Mouse (Mus musculus) layer of hippocampus, postnatal 14 days (tissue): ENCODE data around the gene Gm973. TPM values are rescaled to one million over a fixed set of nuclear protein-coding genes. Genes with fewer than 3 reads are reported as not detected.
A peak's percentile ranks its signal among the peaks of the same experiment; 100 is the strongest.

Source experiments
- DNase-seq, 2 experiments: peaks; one replicate each; pipeline ENCODE4 v3.0.0; 2021 to 2022; ENCODE audit warnings: low spot score in 2 of 2, mixed read lengths in 1 of 2
- long read RNA-seq, 2 experiments: library from polyadenylated mRNA; stranded (forward); transcript quantifications; one replicate each; pipeline ENCODE4 v2.0.0; 2021
- total RNA-seq, 2 experiments: library from RNA; stranded (reverse); gene quantifications; 2 replicates each; pipeline ENCODE4 v1.2.3; 2021

Gm973 gene
- total RNA-seq: 10 to 100 TPM; 10.2 to 11.5 TPM
- long read RNA-seq, experiment 1, partial matches to known transcripts: 0 of 3 reads
- long read RNA-seq, experiment 1, other reads (novel, unspliced or antisense): 3 of 3 reads
- long read RNA-seq, experiment 2, partial matches to known transcripts: 1 of 2 reads
- long read RNA-seq, experiment 2, other reads (novel, unspliced or antisense): 1 of 2 reads

DNA sequence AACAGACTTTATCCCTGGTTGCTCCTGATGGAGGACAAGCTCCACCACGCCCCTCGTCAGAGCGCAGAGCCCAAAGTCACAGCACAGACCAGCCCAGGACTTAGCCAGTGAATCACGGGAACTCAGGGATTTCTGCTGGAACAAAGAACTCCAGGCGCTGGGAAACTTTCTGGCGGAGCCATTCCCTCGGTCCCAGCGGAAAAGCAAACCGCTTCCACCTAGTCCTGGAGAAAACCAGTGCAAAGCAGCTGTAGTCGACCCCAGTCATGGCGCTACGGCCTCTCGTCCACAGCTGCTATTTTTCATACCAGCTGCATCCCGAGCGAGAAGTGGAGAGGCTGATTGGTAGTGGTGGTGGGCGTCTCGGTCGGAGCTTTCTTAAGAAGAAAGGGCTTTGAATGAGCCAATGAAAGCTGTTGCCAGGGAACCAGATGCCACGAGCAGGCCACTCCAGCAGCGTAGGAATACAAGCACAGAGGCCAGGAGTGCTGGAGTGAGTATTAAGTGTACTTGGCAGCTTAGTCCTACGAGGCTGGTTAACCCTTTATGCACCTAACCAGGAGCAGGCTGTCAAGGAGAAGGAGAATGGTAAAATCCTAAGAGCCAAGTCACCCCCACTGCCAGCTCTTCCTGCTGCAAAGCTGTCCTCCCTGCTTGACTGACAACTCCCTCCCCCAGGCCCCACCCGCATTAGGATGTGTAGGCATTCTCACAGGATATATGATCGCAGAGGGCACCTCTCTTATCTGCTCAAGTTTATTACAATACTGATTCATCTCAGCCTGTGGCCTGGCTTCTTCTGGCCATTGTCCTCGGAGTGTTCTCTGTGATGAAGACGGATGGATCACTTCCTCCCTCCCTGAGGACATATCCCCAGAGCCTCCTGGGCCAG, at the start of gene Gm973:
Gene Gm973, plus strand, starts transcription at position 239 of the 892 bp plus-strand sequence.
- DNase-seq: peak; percentile 71 to 80

DNA sequence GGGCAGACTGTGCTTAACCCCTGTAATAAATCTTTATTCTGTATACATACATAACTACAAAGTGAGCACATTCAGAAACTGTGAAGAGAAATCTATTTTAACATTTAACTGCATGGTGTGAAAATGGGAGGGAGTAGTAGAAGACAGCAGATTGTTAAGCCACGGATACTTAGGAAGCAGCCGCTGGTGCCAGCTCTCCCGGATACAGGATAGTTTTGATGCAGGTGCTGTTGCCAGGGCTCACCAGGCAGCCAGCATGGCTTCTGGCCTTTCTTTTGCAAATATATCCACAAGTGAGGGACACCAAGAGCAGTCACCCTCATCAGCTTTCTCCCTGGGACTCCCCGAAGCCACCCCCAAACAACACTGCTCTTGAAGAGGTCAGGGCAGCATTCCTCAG, 46.9 kb upstream of the Gm973 start:
- no peak for DNase-seq

DNA sequence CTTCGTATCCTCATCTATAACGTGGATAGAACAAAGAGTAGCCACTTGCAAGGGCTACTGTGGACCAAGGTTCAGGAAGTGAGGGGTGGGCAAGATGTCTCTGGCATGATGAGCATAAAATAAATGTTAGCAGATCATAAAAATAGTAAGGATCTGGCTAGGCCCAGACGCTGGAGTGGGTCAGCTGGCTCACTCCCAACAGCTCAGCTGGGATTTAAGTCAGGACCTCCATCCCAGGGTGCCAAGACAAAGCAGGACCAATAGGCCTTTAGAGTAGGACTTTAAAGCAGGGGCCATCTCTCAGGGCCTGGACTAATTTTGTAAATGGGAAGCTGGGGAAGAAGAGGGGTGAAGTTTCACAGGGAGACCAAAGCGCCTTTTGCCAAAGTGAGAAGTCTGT, 45.3 kb upstream of the Gm973 start:
- DNase-seq: no peak

DNA sequence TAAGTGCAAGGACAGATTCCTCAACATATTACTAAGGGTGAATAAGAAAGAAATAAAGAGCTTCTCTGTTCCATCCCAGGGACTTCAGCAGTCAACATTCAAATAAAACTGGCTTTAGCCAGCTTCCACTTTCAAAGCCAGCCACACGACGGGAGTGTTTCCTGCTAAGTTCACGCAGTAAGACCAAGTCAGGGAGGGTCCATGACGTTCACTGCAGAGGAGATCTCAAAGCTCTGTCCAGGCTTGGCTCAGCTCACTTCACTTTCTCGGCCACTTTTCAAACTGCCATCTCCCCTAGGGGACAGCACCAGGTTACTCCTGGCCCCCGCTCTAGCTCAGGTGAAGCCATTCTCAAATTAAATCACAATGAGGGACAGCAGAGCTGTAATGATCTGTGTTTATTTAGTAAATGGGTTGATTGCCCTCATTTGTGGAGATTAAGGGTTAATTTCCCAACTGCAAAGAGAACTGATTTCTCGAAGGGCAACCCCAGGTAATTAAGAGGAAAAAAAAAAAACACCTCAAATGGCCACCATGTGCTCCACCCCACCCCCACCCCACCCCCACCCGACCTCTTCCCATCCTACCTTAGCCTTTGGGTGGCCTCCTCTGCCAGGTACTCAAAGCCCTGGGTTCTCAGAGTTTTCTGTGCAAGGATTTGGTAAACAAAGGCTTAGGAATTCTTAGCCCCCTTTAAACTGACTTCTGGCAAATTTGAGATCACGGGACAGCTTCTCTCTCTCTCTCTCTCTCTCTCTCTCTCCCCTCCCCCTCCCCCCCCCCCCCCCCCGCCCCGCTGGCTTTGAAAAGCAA, 43.5 kb upstream of the Gm973 start:
- DNase-seq: no peak

DNA sequence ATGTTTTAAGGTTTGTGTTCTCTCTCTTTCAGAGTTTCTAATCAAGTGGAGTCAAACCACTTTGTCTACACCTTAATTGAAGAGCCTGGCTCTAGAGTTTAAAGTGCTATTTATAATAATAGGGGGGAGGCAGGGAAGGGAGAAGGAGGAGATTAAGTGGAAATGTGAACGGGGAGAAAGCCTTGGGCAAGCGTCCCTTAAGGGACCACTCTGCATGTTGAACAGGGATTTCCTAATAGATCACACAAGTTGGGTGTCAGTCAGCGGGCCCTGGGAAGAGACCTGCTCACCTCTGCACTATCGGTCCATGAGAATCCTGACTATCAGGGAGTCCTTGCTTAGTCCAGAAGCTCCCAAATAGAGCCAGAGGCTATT, 42.9 kb upstream of the Gm973 start:
- no peak for DNase-seq

DNA sequence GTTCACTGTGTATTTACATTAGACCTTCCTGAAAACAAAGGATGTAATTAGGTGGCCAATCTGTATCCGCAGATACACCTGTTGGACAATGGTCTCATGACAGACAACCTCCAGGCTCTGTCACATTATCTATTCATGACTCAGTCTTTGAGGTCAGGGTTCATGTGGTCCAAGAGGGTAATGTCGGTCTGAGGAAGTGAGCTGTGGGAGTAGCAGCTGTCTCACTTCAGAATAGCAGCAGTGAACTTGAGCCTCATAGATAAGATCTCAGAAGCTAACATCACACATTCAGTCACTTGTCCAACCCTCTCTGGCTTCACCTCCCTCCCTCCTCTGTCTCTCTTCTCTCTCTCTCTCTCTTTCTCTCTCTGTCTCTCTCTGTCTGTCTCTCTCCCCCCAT, 40.4 kb upstream of the Gm973 start:
- DNase-seq: no peak

DNA sequence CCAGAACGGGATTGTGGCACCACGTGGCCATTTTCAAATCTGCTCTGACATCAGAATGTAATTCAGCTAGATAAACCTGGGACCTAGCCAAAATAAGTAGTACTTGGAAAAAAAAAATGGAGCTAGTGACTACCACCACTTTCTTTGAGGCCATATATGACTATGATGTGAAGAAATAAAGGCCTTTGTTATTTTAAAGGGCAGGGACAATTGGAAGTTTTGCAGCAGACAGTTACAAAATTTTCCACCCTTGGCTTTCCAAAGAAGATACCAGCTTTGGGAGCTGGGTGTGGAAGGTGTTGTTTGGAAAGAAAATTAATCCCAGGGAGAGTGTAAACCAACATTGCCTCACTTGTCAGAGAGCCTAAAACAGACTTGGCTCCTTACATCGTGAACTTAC, 37.2 kb upstream of the Gm973 start:
- DNase-seq: no peak

DNA sequence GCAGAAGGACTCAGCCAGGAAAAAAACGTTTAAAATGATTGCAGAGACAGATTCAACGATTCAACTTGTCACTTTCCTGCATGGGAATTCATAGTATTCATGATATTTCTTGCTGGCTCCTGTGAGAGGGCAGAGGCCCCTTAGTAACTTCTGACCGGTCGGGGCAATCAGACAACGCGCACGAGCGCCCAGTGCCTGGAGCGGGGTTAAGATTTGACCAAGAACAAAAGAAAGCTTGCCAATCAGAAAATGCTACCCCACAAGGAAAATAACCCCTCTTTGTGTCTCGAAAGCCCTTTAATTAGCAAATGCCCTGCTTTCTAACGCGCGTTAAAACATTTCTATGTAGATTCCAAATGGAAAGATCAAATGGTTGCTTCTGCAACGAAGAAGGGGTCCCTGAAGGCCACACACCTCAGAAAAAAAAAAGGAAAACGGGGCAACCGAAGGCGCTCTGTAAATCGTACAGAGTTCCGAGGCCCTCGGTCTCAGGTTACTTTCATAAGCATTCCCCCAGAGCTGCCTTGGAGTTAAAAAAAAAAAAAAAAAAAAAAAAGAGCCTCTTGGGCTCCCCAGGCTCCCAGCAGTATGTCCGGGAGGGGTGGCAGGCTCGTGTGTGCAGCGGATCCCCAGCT, 35.1 kb upstream of the Gm973 start:
- DNase-seq: no peak

DNA sequence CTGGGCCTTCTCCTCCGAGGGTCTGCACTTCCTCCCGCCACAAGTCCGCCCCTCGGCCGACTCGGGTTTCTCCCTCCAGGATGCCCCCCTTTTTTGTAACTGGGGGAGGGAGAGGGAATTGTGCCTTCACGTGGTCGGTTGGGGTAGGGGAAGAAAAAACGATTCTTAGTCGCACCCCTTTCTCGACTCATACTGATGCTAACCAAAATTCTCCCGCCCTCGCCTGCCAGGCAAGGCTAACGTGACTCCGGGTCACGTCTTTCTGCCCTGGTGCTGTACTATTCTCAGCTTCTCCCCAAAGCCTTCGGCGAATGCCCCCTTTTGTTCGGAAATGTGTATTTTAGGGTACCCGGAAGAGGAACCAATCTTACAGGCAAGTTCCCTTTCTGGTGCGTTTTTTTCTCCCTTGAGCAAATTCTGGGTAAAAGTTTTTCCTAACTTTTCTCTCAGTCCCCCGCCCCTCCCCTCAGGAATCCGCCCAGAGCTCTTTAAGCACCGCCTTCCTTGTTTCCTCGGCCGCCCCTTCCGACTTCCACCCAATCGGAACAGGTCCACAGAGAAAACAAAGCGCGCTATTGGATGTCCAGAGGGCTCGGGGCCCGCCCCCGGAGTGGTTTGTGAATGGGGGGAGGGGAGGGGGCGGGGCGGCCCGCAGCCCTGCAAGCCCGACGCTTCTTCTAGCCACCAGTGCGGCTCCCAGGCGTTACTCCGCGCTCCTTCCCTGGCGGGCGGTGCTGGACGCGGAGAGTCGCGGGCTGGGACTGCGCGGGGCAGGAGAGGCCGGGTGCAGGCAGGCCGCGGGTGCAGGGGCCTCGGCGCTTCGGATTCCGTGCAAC, 34.4 kb upstream of the Gm973 start:
- peak; percentile 85 to 93 for DNase-seq

DNA sequence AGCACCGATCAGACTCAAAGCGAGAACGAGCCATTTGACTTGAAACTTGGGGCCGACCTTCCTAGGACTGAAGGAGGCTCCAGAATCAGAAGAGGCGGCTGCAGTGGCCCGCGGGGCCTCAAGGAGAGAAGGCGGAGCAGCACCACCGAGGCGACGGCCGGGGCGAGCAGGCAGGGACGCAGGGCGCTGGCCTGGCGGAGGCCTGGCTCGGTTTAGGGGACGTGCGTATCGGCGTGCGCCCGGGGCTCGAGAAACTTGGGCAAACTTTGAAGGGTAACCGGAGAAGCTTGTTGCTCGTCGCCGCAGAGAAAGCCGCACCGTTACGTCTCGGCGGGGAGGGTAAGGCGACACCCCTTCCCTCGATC, 33.8 kb upstream of the Gm973 start, which contains the start of gene Fzd7:
Gene Fzd7, plus strand, starts transcription at position 94 of the 365 bp plus-strand sequence.
- no peak for DNase-seq

DNA sequence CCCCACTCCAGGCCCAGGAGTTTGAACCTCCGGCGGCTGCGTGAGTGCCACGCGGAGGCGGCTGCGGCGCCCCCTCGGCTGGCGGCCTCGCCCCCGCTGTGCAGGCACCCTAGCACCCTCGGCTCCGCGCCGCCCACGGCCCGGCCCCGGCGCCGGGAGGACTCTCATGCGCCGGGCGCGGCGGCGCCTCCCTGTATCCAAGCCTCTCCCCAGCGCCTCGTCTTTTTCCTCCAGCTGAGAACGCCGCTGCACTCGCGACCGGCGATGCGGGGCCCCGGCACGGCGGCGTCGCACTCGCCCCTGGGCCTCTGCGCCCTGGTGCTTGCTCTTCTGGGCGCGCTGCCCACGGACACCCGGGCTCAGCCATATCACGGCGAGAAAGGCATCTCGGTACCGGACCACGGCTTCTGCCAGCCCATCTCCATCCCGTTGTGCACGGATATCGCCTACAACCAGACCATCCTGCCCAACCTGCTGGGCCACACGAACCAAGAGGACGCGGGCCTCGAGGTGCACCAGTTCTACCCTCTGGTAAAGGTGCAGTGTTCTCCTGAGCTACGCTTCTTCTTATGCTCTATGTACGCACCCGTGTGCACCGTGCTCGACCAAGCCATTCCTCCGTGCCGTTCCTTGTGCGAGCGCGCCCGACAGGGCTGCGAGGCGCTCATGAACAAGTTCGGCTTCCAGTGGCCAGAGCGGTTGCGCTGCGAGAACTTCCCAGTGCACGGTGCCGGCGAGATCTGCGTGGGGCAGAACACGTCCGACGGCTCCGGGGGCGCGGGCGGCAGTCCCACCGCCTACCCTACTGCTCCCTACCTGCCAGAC, 33.2 kb upstream of the Gm973 start:
- no peak for DNase-seq

DNA sequence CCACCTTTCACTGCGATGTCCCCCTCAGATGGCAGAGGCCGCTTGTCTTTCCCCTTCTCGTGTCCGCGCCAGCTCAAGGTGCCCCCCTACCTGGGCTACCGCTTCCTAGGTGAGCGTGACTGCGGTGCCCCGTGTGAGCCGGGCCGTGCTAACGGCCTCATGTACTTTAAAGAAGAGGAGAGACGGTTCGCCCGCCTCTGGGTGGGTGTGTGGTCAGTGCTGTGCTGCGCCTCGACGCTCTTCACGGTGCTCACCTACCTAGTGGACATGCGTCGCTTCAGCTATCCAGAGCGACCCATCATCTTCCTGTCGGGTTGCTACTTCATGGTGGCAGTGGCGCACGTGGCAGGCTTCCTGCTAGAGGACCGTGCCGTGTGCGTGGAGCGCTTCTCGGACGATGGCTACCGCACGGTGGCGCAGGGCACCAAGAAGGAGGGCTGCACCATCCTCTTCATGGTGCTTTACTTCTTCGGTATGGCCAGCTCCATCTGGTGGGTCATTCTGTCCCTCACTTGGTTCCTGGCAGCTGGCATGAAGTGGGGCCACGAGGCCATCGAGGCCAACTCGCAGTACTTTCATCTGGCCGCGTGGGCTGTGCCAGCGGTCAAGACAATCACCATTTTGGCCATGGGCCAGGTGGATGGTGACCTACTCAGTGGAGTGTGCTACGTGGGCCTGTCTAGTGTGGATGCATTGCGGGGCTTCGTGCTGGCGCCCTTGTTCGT, 32.4 kb upstream of the Gm973 start:
- DNase-seq: peak; percentile 62 to 73

DNA sequence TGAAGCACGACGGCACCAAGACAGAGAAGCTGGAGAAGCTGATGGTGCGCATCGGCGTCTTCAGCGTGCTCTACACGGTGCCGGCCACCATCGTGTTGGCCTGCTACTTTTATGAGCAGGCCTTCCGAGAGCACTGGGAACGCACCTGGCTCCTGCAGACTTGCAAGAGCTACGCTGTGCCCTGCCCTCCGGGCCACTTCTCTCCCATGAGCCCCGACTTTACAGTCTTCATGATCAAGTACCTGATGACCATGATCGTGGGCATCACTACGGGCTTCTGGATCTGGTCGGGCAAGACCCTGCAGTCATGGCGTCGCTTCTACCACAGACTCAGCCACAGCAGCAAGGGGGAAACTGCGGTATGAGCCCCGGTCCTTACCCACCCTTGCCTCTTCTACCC, 31.8 kb upstream of the Gm973 start:
- DNase-seq: no peak

DNA sequence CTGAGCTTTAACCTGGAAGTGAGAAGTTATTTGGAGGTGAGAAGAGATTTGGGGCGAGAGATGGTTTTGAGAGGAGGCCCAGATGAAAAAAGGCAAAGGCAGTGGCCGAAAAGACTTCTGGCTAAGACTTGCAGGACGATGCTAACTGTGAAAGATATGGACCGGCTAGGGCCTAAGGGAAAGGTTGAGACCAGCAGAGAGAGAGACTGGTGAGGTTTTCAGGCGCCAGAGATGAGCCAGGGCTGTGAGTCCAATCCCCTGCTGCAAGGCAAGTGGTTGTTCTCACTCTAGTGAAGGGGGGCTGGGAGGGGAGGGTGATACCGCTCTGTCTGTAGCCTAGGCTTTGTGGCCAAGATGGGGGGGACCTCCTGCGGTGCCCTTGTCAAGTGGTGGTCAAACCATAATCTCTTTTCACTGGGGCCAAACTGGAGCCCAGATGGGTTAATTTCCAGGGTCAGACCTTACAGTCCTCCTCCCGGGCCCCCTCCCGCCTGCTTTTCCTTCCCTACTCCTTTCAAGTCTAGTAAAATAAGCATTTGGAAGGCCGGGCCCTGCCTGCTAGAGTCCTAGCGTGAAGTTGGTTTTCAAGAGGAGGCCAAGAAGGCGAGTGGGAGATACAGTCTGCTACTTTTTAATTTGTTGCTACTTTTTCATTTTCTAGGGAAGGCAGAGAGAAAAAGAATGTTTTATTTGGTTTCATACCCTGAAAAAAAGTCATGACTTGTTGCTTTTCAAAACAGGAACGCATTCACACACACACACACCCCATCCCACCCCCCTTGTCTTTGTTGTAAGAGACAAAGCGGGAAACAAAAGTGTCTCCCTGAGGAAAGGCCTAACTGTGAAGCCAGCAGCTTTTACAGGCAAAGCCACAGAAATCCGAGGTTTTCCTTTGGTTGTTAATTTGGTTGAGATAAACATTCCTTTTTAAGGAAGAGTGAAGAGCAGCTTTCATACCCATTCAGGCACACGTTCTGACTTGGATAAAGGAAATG, 31.0 kb upstream of the Gm973 start:
- peak in 1 of 2 experiments; percentile 10 for DNase-seq

DNA sequence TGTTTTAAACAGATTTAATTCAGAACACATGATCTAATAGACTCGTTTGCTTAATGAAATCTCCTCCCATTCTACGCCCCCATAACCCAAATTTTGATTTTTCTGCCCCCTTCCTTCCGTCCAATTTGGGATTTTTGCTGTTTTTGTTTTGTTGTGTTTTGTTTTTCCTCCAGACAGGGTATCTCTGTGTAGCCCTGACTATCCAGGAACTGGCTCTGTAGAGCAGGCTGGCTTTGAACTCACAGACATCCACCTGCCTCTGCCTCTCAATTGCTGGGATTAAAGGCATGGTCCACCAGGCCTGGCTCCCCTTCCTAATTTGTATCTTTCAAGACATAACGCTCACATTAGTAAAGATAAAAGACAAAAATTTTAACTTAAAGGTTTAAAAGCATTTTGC, 30.3 kb upstream of the Gm973 start:
- DNase-seq: no peak

DNA sequence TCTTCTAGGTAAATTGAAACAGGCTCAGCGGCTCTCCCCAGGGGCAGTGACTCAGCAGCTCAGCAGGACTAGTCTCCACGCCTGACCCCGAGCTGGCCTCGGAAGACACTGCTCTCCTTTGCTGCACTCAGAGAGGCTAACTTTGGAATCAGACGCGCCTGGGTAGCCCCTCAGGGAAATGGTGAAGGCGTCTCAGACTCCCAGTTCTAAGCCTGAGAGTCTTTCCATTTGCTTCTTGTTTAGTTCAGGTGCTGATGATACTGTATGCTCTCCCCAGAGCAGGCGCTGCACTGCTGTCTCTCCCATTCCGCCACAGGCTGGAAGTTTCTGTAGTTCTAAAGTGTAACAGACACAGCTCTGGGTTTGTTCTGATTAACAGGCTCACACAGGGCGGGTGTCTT, 28.4 kb upstream of the Gm973 start:
- no peak for DNase-seq

DNA sequence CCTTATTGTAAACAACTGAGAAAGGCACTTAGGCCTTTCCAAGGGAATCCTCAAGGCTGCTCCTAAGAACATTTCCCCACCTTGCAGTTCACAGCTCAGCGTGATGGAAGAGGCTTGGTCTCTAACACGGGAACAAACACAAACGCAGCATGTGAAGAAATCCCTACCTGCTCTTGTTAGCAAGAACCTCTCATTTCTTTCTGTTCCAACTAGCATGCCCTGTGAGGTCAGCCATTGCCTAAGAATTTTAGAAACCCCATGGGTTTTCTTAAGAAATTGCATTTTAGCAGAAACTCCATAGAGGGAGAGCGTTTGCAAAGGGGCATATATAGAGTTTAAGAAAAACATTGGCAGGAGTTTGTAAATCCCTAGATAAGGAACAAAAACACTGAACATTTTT, 27.6 kb upstream of the Gm973 start:
- DNase-seq: no peak

DNA sequence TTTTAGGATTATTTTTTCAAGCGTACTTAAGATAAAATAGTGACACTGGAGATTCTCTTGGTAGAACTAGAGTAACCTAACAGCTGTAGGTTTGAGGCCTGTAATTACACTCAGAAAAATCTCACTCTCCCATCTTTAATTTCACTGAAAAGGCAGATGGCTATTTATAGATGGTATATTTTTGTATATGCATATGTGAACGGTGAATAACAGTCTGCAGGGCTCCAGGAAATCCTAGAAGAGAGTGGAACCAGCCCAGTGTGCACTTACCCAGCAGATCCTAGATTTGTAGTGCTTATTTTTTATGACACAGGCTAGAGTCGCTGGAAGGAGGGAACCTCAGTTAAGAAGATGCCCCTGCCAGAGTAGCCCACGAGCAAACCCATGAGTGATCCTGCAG, 27.1 kb upstream of the Gm973 start:
- no peak for DNase-seq
